Mouse (Mus musculus) MEL (cell line): ENCODE results near the gene Rcor1. TPM values are rescaled to one million over a fixed set of nuclear protein-coding genes. Genes with fewer than 3 reads are reported as not detected.

Experiments used
- DNase-seq: peaks from one replicate; pipeline ENCODE4 v3.0.0; 2011; ENCODE audit warnings: low read depth, low spot score
- H3K27ac ChIP-seq: 2 replicates; pipeline ENCODE4 v1.5.1; 2012; ENCODE audit warnings: low read depth, mild to moderate bottlenecking, control low read depth, low read length, moderate library complexity; ENCODE audit not compliant: control insufficient read depth
- H3K27me3 ChIP-seq, 2 experiments: fragments of 150-350 bp in 1 of 2; sonication (generic) in 1 of 2; 2 replicates each; pipeline ENCODE4 v1.6.1; 2012; ENCODE audit warnings: low read length in 2 of 2, mild to moderate bottlenecking in 2 of 2, improper control_type of control experiment in 1 of 2, moderate library complexity in 1 of 2; ENCODE audit not compliant: insufficient read depth in 2 of 2, control insufficient read depth in 1 of 2
- H3K36me3 ChIP-seq, 2 experiments: 2 replicates each; pipeline ENCODE4 v1.6.1; 2012 to 2014; ENCODE audit warnings: low read length in 2 of 2, improper control_type of control experiment in 1 of 2, inconsistent platforms in 1 of 2, mild to moderate bottlenecking in 1 of 2; ENCODE audit not compliant: insufficient read depth in 2 of 2, control insufficient read depth in 1 of 2
- H3K4me1 ChIP-seq, 2 experiments: fragments of 150-350 bp in 1 of 2; sonication (generic) in 1 of 2; 2 replicates each; pipeline ENCODE4 v1.6.1; 2012; ENCODE audit warnings: low read length in 2 of 2, improper control_type of control experiment in 1 of 2, mild to moderate bottlenecking in 1 of 2; ENCODE audit not compliant: insufficient read depth in 2 of 2, control insufficient read depth in 1 of 2
- H3K4me3 ChIP-seq, 2 experiments: fragments of 150-350 bp in 1 of 2; sonication (generic) in 1 of 2; 2 replicates each; pipeline ENCODE4 v1.5.1; 2012; ENCODE audit warnings: low read depth in 2 of 2, low read length in 2 of 2, mild to moderate bottlenecking in 2 of 2, moderate library complexity in 2 of 2, control low read depth in 1 of 2, improper control_type of control experiment in 1 of 2; ENCODE audit not compliant: control insufficient read depth in 1 of 2, insufficient read depth in 1 of 2
- H3K79me2 ChIP-seq: 2 replicates; pipeline ENCODE4 v1.6.1; 2012; ENCODE audit warnings: mild to moderate bottlenecking, low read length, moderate library complexity; ENCODE audit not compliant: control insufficient read depth, poor library complexity, insufficient read depth
- H3K9ac ChIP-seq: 2 replicates; pipeline ENCODE4 v1.6.1; 2012; ENCODE audit warnings: low read depth, mild to moderate bottlenecking, control low read depth, low read length, moderate library complexity; ENCODE audit not compliant: control insufficient read depth, poor library complexity, severe bottlenecking
- H3K9me3 ChIP-seq: fragments of 150-350 bp; sonication (generic); replicated peaks from 2 replicates; pipeline ENCODE4 v1.6.1; 2012; ENCODE audit warnings: mild to moderate bottlenecking, low read length, improper control_type of control experiment, moderate library complexity; ENCODE audit not compliant: insufficient read depth
- CHD1 ChIP-seq: IDR thresholded peaks from 2 replicates; pipeline ENCODE4 v1.6.1; 2012; ENCODE audit warnings: low read depth, mild to moderate bottlenecking, inconsistent platforms, low read length, improper control_type of control experiment
- E2F4 ChIP-seq: IDR thresholded peaks from 2 replicates; pipeline ENCODE4 v1.6.1; 2011; ENCODE audit warnings: low read depth, low read length, improper control_type of control experiment, borderline replicate concordance
- EP300 ChIP-seq, 2 experiments: IDR thresholded peaks; 2 replicates each; pipeline ENCODE4 v1.6.1; 2011; ENCODE audit warnings: improper control_type of control experiment in 2 of 2, low read length in 2 of 2, low read depth in 1 of 2, mild to moderate bottlenecking in 1 of 2
- ETS1 ChIP-seq: IDR thresholded peaks from 2 replicates; pipeline ENCODE4 v1.6.1; 2012; ENCODE audit warnings: low read depth, mild to moderate bottlenecking, inconsistent platforms, low read length, improper control_type of control experiment, moderate library complexity
- GABPA ChIP-seq: IDR thresholded peaks from 2 replicates; pipeline ENCODE4 v1.6.1; 2012; ENCODE audit warnings: low read depth, mild to moderate bottlenecking, inconsistent platforms, low read length, improper control_type of control experiment, moderate library complexity
- GATA1 ChIP-seq: IDR thresholded peaks from 2 replicates; pipeline ENCODE4 v1.6.1; 2011; ENCODE audit warnings: low read depth, low read length, improper control_type of control experiment
- HCFC1 ChIP-seq: IDR thresholded peaks from 2 replicates; pipeline ENCODE4 v1.6.1; 2012; ENCODE audit warnings: low read depth, mild to moderate bottlenecking, inconsistent platforms, low read length, improper control_type of control experiment, moderate library complexity
- JUND ChIP-seq: IDR thresholded peaks from 2 replicates; pipeline ENCODE4 v1.6.1; 2011; ENCODE audit warnings: low read depth, mild to moderate bottlenecking, improper control_type of control experiment, low read length
- KAT2A ChIP-seq: conservative IDR thresholded peaks from 2 replicates; pipeline ENCODE4 v1.6.1; 2012; ENCODE audit warnings: low read depth, low read length, improper control_type of control experiment, inconsistent platforms
- MAFK ChIP-seq: IDR thresholded peaks from 2 replicates; pipeline ENCODE4 v1.6.1; 2011; ENCODE audit warnings: low read depth, mild to moderate bottlenecking, low read length, improper control_type of control experiment, borderline replicate concordance
- MAZ ChIP-seq: IDR thresholded peaks from 2 replicates; pipeline ENCODE4 v1.6.1; 2012; ENCODE audit warnings: low read depth, mild to moderate bottlenecking, inconsistent platforms, low read length, improper control_type of control experiment
- NRF1 ChIP-seq: IDR thresholded peaks from 2 replicates; pipeline ENCODE4 v1.6.1; 2014; ENCODE audit warnings: low read depth, mild to moderate bottlenecking, inconsistent platforms, low read length, improper control_type of control experiment, moderate library complexity; ENCODE audit not compliant: poor library complexity, insufficient read depth, severe bottlenecking
- POLR2A ChIP-seq, 2 experiments: IDR thresholded peaks; 2 replicates each; pipeline ENCODE4 v1.6.1; 2011 to 2012; ENCODE audit warnings: low read length in 2 of 2, mild to moderate bottlenecking in 2 of 2, control low read depth in 1 of 2, improper control_type of control experiment in 1 of 2, low read depth in 1 of 2, moderate library complexity in 1 of 2; ENCODE audit not compliant: control insufficient read depth in 1 of 2, insufficient read depth in 1 of 2, poor library complexity in 1 of 2
- RCOR1 ChIP-seq: IDR thresholded peaks from 2 replicates; pipeline ENCODE4 v1.6.1; 2012; ENCODE audit warnings: low read depth, mild to moderate bottlenecking, inconsistent platforms, low read length, improper control_type of control experiment
- SIN3A ChIP-seq: IDR thresholded peaks from 2 replicates; pipeline ENCODE4 v1.6.1; 2012; ENCODE audit warnings: low read length, improper control_type of control experiment, inconsistent platforms
- SMC3 ChIP-seq: IDR thresholded peaks from 2 replicates; pipeline ENCODE4 v1.6.1; 2011; ENCODE audit warnings: low read depth, low read length, improper control_type of control experiment
- TAL1 ChIP-seq: IDR thresholded peaks from 2 replicates; pipeline ENCODE4 v1.6.1; 2012; ENCODE audit warnings: mild to moderate bottlenecking, inconsistent platforms, low read length, moderate library complexity, mixed read lengths
- TBP ChIP-seq: IDR thresholded peaks from 2 replicates; pipeline ENCODE4 v1.8.0; 2011; ENCODE audit warnings: low read depth, low read length, improper control_type of control experiment
- TCF12 ChIP-seq: IDR thresholded peaks from 2 replicates; pipeline ENCODE4 v1.6.1; 2014; ENCODE audit warnings: low read depth, mild to moderate bottlenecking, inconsistent platforms, low read length, improper control_type of control experiment, moderate library complexity
- USF1 ChIP-seq: IDR thresholded peaks from 2 replicates; pipeline ENCODE4 v1.6.1; 2014; ENCODE audit warnings: low read depth, mild to moderate bottlenecking, inconsistent platforms, low read length, improper control_type of control experiment, moderate library complexity
- USF2 ChIP-seq, 2 experiments: IDR thresholded peaks; 2 replicates each; pipeline ENCODE4 v1.6.1; 2011 to 2012; ENCODE audit warnings: improper control_type of control experiment in 2 of 2, low read length in 2 of 2, borderline replicate concordance in 1 of 2, inconsistent platforms in 1 of 2, low read depth in 1 of 2, mild to moderate bottlenecking in 1 of 2; ENCODE audit not compliant: insufficient read depth in 1 of 2
- ZC3H11A ChIP-seq: IDR thresholded peaks from 2 replicates; pipeline ENCODE4 v1.6.1; 2012; ENCODE audit warnings: low read depth, mild to moderate bottlenecking, inconsistent platforms, low read length, improper control_type of control experiment
- ZKSCAN1 ChIP-seq: IDR thresholded peaks from 2 replicates; pipeline ENCODE4 v1.6.1; 2012; ENCODE audit warnings: low read depth, mild to moderate bottlenecking, inconsistent platforms, low read length, improper control_type of control experiment, moderate library complexity
- ZMIZ1 ChIP-seq: IDR thresholded peaks from 2 replicates; pipeline ENCODE4 v1.6.1; 2012; ENCODE audit warnings: low read depth, mild to moderate bottlenecking, inconsistent platforms, low read length, improper control_type of control experiment, moderate library complexity
- ZNF384 ChIP-seq: IDR thresholded peaks from 2 replicates; pipeline ENCODE4 v1.6.1; 2012; ENCODE audit warnings: low read depth, mild to moderate bottlenecking, inconsistent platforms, low read length, improper control_type of control experiment
- polyA plus RNA-seq, 2 experiments: library from polyadenylated mRNA; stranded (reverse) in 1 of 2; unstranded in 1 of 2; fragments of >175 nt in 1 of 2; fragments of >200 nt in 1 of 2; gene quantifications; 2 replicates each; pipeline versions ENCODE4 v1.2.1 to v1.2.4; 2012; ENCODE audit warnings: low replicate concordance in 2 of 2, low read depth in 1 of 2; ENCODE audit not compliant: insufficient read length in 2 of 2, insufficient read depth in 1 of 2, missing spikeins in 1 of 2
- total RNA-seq: library from RNA; depleted of rRNA; stranded (reverse); fragments of 300-350 nt; gene quantifications from 2 replicates; pipeline ENCODE4 v1.2.3, GENCODE M21; 2012

The Rcor1 gene
- total and polyA plus RNA-seq, 3 experiments, result 23.1 to 44.3 (median 37.1) TPM

- Histone ChIP-seq H3K36me3 (no peaks in the 10 kb centered on the region), H3K4me3 (no peak overlapping the region), H3K27ac (no peak overlapping the region), H3K9me3 (no peaks in the 10 kb centered on the region), H3K4me1 (peaks cover 0 to 7% of the 10 kb centered on the region in 2 experiments; a peak in 1 of 4 replicates), H3K27me3 (no peaks in the 10 kb centered on the region), H3K9ac (no peak overlapping the region), H3K79me2 (no peaks in the 10 kb centered on the region)
- TF ChIP-seq GABPA (no peak), ZNF384 (peak; percentile 93), GATA1 (0 out of 2 replicates have a peak, but pooled peaks have one; percentile 16)
- no peak for DNase-seq
Measured at GRCm38 (mm10) chr12:111021577-111021976, 17.6 kb upstream of the Rcor1 start.

- Histone ChIP-seq H3K27me3 (no peaks in the 10 kb centered on the region), H3K4me1 (peaks cover 19 to 27% of the 10 kb centered on the region in 2 experiments), H3K9me3 (no peaks in the 10 kb centered on the region), H3K36me3 (peaks cover 0 to 19% of the 10 kb centered on the region in 2 experiments; a peak in 2 of 4 replicates), H3K4me3 (peak overlapping the region; percentile 53 to 87), H3K79me2 (no peaks in the 10 kb centered on the region), H3K9ac (peak overlapping the region; percentile 53), H3K27ac (peak overlapping the region; percentile 30; the same call in 1 of the 2 replicates)
- TF ChIP-seq ZMIZ1, result 0 out of 2 replicates have a peak, but pooled peaks have one; percentile 42
- 0 out of 2 replicates have a peak, but pooled peaks have one; percentile 14 for TF ChIP-seq JUND
- TF ChIP-seq KAT2A, result no peak
- TF ChIP-seq ETS1, result peak; percentile 52; the same call in 1 of the 2 replicates
- TF ChIP-seq POLR2A (IDR thresholded peaks at IDR 0.05; ENCODE audit: control insufficient read depth in 1 of 2, insufficient read depth in 1 of 2, low read depth in 1 of 2, low read length in 2 of 2, poor library complexity in 1 of 2), result peak; percentile 31 to 35; a peak in 1 of 4 replicates
- TF ChIP-seq ZC3H11A, result no peak
- TF ChIP-seq HCFC1, result 0 out of 2 replicates have a peak, but pooled peaks have one; percentile 27
- no peak for TF ChIP-seq USF2 (IDR thresholded peaks at IDR 0.05; ENCODE audit: borderline replicate concordance in 1 of 2, insufficient read depth in 1 of 2, low read depth in 1 of 2, low read length in 2 of 2)
- 0 out of 2 replicates have a peak, but pooled peaks have one; percentile 31 for TF ChIP-seq GABPA
- TF ChIP-seq E2F4, result no peak
- peak; percentile 28; the same call in 1 of the 2 replicates for TF ChIP-seq TBP
- TF ChIP-seq GATA1, result peak; percentile 67
- TF ChIP-seq MAFK, result no peak
- peak; percentile 69 for TF ChIP-seq ZNF384
- peak; percentile 66; the same call in 1 of the 2 replicates for TF ChIP-seq MAZ
- TF ChIP-seq NRF1, result no peak
- TF ChIP-seq ZKSCAN1, result no peak
- TF ChIP-seq USF1, result no peak
- TF ChIP-seq RCOR1, result peak; percentile 45
- peak; percentile 40 for TF ChIP-seq TAL1
- peak; percentile 48; the same call in 1 of the 2 replicates for TF ChIP-seq SIN3A
- peak; percentile 61 to 65; a peak in 3 of 4 replicates for TF ChIP-seq EP300 (IDR thresholded peaks at IDR 0.05; ENCODE audit: low read depth in 1 of 2, low read length in 2 of 2)
- peak; percentile 80 for TF ChIP-seq TCF12
- 0 out of 2 replicates have a peak, but pooled peaks have one; percentile 3 for TF ChIP-seq SMC3
- no peak for TF ChIP-seq CHD1
- DNase-seq, result peak; percentile 59
Measured at GRCm38 (mm10) chr12:111028176-111029167, 10.7 kb upstream of the Rcor1 start.
